Mouse (Mus musculus) limb, embryonic 11.5 days (tissue): ENCODE measurements at regions not wholly inside any gene's neighbourhood (a gene's known extent, or its start where the extent isn't known, plus 50 kb on each side); places are given as distances from the start of the nearest gene placed in this dataset.
A peak's percentile ranks its signal among the peaks of the same experiment; 100 is the strongest.

Experiments used
- ATAC-seq: fragments of 200-750 bp; cut with Nextera tagmentation; 2 replicates; pipeline ENCODE4 v1.8.0; 2017; ENCODE audit warnings: low read depth; ENCODE audit not compliant: insufficient number of reproducible peaks, low FRiP score, low TSS enrichment
- DNase-seq: peaks from one replicate; pipeline ENCODE4 v3.0.0-alpha.2; 2015; ENCODE audit warnings: low spot score
- H3K27ac ChIP-seq: fragments of 300-500 bp; sonication (generic); replicated peaks from 2 replicates; pipeline ENCODE4 v1.5.1; 2014; ENCODE audit warnings: low read depth, mild to moderate bottlenecking, low read length
- H3K27me3 ChIP-seq: fragments of 300-500 bp; sonication (generic); 2 replicates; pipeline ENCODE4 v1.6.1; 2014; ENCODE audit warnings: mild to moderate bottlenecking, low read length, mixed read lengths; ENCODE audit not compliant: control insufficient read depth, insufficient read depth
- H3K36me3 ChIP-seq: fragments of 300-500 bp; sonication (generic); 2 replicates; pipeline ENCODE4 v1.6.1; 2014; ENCODE audit warnings: mild to moderate bottlenecking, low read length, moderate library complexity, mixed read lengths; ENCODE audit not compliant: control insufficient read depth, insufficient read depth
- H3K4me1 ChIP-seq: fragments of 300-500 bp; sonication (generic); 2 replicates; pipeline ENCODE4 v1.6.1; 2014; ENCODE audit warnings: low read length, mixed read lengths; ENCODE audit not compliant: control insufficient read depth, insufficient read depth
- H3K4me2 ChIP-seq: fragments of 300-500 bp; sonication (generic); 2 replicates; pipeline ENCODE4 v1.6.1; 2014; ENCODE audit warnings: low read depth, mild to moderate bottlenecking, moderate library complexity; ENCODE audit not compliant: severe bottlenecking
- H3K4me3 ChIP-seq: fragments of 300-500 bp; sonication (generic); 2 replicates; pipeline ENCODE4 v1.5.1; 2014; ENCODE audit warnings: low read depth, low read length
- H3K9ac ChIP-seq: fragments of 300-500 bp; sonication (generic); 2 replicates; pipeline ENCODE4 v1.6.1; 2014; ENCODE audit warnings: mild to moderate bottlenecking, low read length
- H3K9me3 ChIP-seq: fragments of 300-500 bp; sonication (generic); 2 replicates; pipeline ENCODE4 v1.6.1; 2016; ENCODE audit warnings: low read length; ENCODE audit not compliant: control insufficient read depth
- WGBS: fragments of 180-500 bp; shearing (Covaris S2); extraction: QIAGEN DNeasy Blood & Tissue Kit; methylation state at CpG from one replicate; pipeline ENCODE4 v1.1.7; 2014; 5-methylcytosine and 5-hydroxymethylcytosine counted together

DNA sequence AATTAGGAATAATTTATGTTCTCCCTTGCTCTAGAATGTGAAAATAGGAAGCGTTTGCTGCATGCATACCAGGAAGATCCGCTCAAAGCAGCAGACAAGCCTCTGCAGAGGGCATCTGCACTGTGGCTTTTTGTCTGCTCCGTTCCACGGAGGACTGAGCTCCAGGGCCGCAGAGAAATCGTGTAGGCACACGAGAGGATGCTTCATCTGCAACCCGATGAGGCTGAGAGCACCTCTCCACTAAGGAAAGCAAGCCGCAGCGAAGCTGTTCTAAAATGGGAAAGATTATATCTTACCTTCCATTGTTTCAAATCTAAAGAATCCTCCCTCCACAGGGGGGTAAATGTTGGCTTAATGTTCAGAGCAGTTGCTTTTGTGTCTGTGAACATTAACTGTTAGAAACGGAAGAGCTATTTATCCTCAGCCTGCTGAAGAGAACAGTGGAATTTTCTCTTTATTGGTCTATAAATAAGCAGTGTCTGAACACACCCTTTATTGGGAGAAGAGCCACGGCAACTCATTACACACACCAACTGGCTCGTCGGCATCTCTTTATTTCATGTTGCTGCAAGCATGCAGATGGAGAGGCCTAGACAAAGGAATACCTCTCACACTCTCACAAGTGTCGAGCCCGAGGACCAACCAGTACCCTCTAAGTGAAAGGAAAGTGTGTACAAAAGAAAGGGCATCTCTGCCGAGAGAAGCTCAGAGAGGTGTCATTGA, 414.6 kb upstream of the Hnrnpa3 start:
- H3K27me3 ChIP-seq: no peaks in the 10 kb centered on the region
- no peak overlapping the region for H3K27ac ChIP-seq
- H3K9me3 ChIP-seq: no peaks in the 10 kb centered on the region
- H3K4me2 ChIP-seq: no peak overlapping the region
- 59% methylated on average over 17 of the region's 17 CpGs for WGBS
- H3K36me3 ChIP-seq: no peaks in the 10 kb centered on the region
- peak; percentile 23 for DNase-seq
- H3K4me1 ChIP-seq: no peaks in the 10 kb centered on the region
- no peak for ATAC-seq
- no peak overlapping the region for H3K9ac ChIP-seq
- H3K4me3 ChIP-seq: no peak overlapping the region

- ATAC-seq (no peak), DNase-seq (no peak)
- Histone ChIP-seq H3K4me2 (no peak overlapping the region), H3K9ac (no peak overlapping the region), H3K4me1 (no peaks in the 10 kb centered on the region), H3K27ac (no peak overlapping the region), H3K36me3 (no peaks in the 10 kb centered on the region), H3K4me3 (no peak overlapping the region), H3K9me3 (no peaks in the 10 kb centered on the region), H3K27me3 (no peaks in the 10 kb centered on the region)
- 88% methylated on average over 6 of the region's 6 CpGs for WGBS
Observed at GRCm38 (mm10) chr2:75245256-75245655, 413.8 kb upstream of the Hnrnpa3 start.

DNA sequence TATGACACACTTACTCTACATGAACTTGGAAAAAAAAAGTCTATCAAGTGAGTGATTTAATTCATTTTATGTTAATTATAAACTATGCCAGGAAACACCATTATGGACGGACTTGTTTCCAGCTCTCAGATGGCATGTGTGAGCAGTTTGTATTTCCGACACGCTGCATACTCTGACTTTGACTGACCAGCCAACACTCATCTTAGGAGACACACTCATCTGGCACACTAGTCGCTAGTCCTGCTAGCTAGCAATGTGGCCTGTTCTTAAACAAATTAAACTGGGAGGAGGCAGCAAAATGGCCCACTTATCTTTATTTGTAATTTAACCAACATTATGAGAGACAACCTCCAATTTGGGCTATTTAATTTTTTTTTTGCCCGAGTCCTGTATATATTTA, 413.4 kb upstream of the Hnrnpa3 start:
- ATAC-seq: no peak
- no peak for DNase-seq
- H3K27ac ChIP-seq: no peak overlapping the region
- H3K4me1 ChIP-seq: no peaks in the 10 kb centered on the region
- no peaks in the 10 kb centered on the region for H3K36me3 ChIP-seq
- H3K4me3 ChIP-seq: no peak overlapping the region
- no peaks in the 10 kb centered on the region for H3K27me3 ChIP-seq
- 81% methylated on average over 5 of the region's 5 CpGs for WGBS
- H3K9me3 ChIP-seq: no peaks in the 10 kb centered on the region
- no peak overlapping the region for H3K4me2 ChIP-seq
- H3K9ac ChIP-seq: no peak overlapping the region

DNA sequence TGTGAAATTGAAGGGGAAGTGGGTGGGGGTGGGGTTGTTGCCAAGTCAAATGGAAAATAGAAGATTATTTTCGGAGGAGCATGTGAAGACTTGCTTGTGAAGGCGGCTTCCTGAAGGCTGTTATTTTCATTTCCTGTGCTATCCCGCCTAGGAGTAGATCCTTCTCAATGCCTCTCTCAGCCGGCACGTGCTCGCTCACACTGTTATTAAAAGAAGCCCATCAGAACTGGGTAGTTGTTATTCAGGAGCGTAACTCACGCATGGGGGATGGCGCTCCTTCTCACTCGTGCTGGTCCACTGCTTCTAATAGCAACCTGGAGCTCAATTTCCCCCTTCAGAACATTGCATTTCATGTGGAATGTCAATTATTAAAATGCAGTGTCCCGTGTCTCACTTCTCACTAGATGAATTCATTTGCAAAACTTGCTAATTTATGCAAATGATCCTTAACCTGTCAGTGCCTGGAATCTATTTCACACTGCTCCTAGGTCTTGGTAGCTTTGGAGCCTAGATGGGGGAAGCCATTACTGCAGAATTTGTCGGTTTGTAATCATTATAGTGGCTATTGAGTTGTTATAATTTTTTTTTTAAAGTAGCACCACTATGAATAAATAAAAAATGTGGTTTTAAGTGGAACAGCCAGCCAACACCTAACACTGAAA, 412.8 kb upstream of the Hnrnpa3 start:
- Histone ChIP-seq H3K36me3 (no peaks in the 10 kb centered on the region), H3K4me2 (no peak overlapping the region), H3K27me3 (no peaks in the 10 kb centered on the region), H3K9ac (no peak overlapping the region), H3K27ac (no peak overlapping the region), H3K4me1 (no peaks in the 10 kb centered on the region), H3K4me3 (no peak overlapping the region), H3K9me3 (no peaks in the 10 kb centered on the region)
- DNase-seq (peak; percentile 28), ATAC-seq (no peak)
- WGBS: 50% methylated on average over 12 of the region's 12 CpGs

GRCm38 (mm10) chr2:75248251-75248650, 410.8 kb upstream of the Hnrnpa3 start:
- DNase-seq (no peak), ATAC-seq (no peak)
- Histone ChIP-seq H3K9me3 (no peaks in the 10 kb centered on the region), H3K4me1 (no peaks in the 10 kb centered on the region), H3K27me3 (no peaks in the 10 kb centered on the region), H3K4me2 (no peak overlapping the region), H3K36me3 (no peaks in the 10 kb centered on the region), H3K27ac (no peak overlapping the region), H3K4me3 (no peak overlapping the region), H3K9ac (no peak overlapping the region)
- WGBS: 46% methylated on average over 5 of the region's 5 CpGs

- Histone ChIP-seq H3K27ac (no peak overlapping the region), H3K4me1 (no peaks in the 10 kb centered on the region), H3K4me2 (no peak overlapping the region), H3K4me3 (no peak overlapping the region), H3K27me3 (no peaks in the 10 kb centered on the region), H3K9me3 (no peaks in the 10 kb centered on the region), H3K9ac (no peak overlapping the region), H3K36me3 (no peaks in the 10 kb centered on the region)
- DNase-seq (no peak), ATAC-seq (no peak)
- 91% methylated on average over 1 of the region's 1 CpGs for WGBS
Observed at GRCm38 (mm10) chr2:75250507-75250906, 408.6 kb upstream of the Hnrnpa3 start.

GRCm38 (mm10) chr2:75252829-75253228, 406.2 kb upstream of the Hnrnpa3 start:
- Histone ChIP-seq H3K4me1 (no peaks in the 10 kb centered on the region), H3K9me3 (no peaks in the 10 kb centered on the region), H3K4me2 (no peak overlapping the region), H3K36me3 (no peaks in the 10 kb centered on the region), H3K4me3 (no peak overlapping the region), H3K27ac (no peak overlapping the region), H3K9ac (no peak overlapping the region), H3K27me3 (no peaks in the 10 kb centered on the region)
- no peak for ATAC-seq
- WGBS: 33% methylated on average over 8 of the region's 8 CpGs
- peak; percentile 22 for DNase-seq

- DNase-seq (no peak), ATAC-seq (no peak)
- Histone ChIP-seq H3K27ac (no peak overlapping the region), H3K4me2 (no peak overlapping the region), H3K36me3 (no peaks in the 10 kb centered on the region), H3K27me3 (no peaks in the 10 kb centered on the region), H3K4me3 (no peak overlapping the region), H3K9me3 (no peaks in the 10 kb centered on the region), H3K9ac (no peak overlapping the region), H3K4me1 (peaks cover 9% of the 10 kb centered on the region; the same call in 1 of the 2 replicates)
- WGBS: 75% methylated on average over 7 of the region's 7 CpGs
Observed at GRCm38 (mm10) chr2:75265218-75265617, 393.8 kb upstream of the Hnrnpa3 start.
